Mouse (Mus musculus): ENCODE measurements around the gene F830045P16Rik. TPM values are rescaled to one million over a fixed set of nuclear protein-coding genes. Genes with fewer than 3 reads are reported as not detected.

Gene F830045P16Rik
- polyA plus RNA-seq, 1 experiment from 2014 or later, result 0.39 TPM

DNA sequence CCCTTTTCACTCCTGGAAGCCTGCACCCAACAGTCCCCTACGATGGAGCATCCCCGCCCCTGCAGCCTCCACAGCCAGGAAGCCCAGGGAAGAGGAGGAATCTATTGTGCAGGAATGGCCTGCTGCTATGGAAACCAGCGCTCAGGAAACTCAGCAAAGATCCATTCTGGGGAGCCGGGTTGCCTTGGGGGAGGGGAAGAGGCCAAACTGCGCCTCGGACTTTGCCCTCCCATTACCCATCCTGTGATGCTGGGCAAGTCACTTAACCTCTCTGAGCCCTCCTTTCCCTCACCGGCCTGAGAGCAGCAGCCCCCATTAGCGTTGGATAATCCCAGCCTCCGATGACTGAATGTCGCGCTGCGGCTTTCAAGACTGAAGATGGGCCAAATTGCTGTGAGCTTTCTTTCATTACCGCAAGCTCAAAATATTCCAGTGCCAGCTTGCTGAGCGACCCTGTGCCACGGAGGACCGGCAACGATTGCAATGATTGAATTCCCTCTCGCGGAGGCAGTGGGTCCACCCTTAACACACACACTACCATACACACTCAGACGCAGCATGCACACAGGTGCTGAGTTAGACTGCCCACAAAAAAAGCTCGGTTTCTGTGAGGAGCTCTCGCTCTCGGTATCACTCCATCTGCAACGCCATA lies 38.1 kb upstream of the F830045P16Rik start:
- Histone ChIP-seq H3K9ac (ENCODE audit: low read depth, low read length) (peak overlapping the region; percentile 39; the same call in 1 of the 2 replicates), H3K4me2 (ENCODE audit: low read depth, low read length) (peak overlapping the region; percentile 52), H3K4me1 (ENCODE audit: control insufficient read depth, insufficient read depth, low read length) (peaks cover 13% of the 10 kb centered on the region), H3K4me3 (ENCODE audit: low read depth, low read length) (peak overlapping the region; percentile 23), H3K27ac (replicated peaks; ENCODE audit: low read depth, low read length) (no peak overlapping the region), H3K36me3 (ENCODE audit: control insufficient read depth, insufficient read depth, low read length) (no peaks in the 10 kb centered on the region), H3K27me3 (replicated peaks; ENCODE audit: control insufficient read depth, insufficient read depth, low read length) (0 out of 2 replicates have a peak, but pooled peaks cover 4% of the 10 kb centered on the region), H3K9me3 (ENCODE audit: control insufficient read depth, low read length) (no peaks in the 10 kb centered on the region)
- ATAC-seq (ENCODE audit: low read depth) (peak; percentile 75), DNase-seq (ENCODE audit: low spot score) (peak; percentile 41)
- 8% methylated on average over 24 of the region's 24 CpGs for WGBS

DNA sequence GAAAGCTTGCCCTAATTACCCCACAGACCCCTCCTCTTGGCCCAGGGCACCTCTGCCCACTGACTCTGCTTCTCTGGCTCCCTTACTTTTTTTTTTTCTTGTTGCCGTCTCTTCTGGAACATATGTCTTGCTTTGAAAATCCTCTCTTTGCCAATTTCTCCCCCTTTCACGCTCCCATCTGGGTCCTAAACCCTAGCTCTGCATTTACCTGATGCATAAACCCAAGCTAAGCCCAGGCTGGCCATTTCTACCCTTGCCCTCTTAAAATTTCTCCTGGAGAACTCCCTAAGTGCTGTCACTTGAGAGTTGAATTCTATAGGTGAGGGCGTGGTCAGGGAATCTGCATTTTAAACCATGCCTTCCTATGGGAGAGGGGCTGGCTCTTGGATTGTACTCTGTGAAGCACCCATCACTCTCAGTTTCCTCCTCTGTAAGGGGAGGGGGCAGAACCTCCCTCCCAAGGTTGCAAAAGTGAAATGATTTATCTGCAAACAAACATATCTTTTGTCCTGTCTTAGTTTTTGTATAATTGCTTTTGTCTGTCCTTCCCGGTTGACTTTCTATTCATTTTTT lies 37.4 kb upstream of the F830045P16Rik start:
- Histone ChIP-seq H3K27ac (replicated peaks; ENCODE audit: low read depth, low read length) (no peak overlapping the region), H3K36me3 (ENCODE audit: control insufficient read depth, insufficient read depth, low read length) (no peaks in the 10 kb centered on the region), H3K4me2 (ENCODE audit: low read depth, low read length) (peak overlapping the region; percentile 52), H3K27me3 (replicated peaks; ENCODE audit: control insufficient read depth, insufficient read depth, low read length) (0 out of 2 replicates have a peak, but pooled peaks cover 4% of the 10 kb centered on the region), H3K4me3 (ENCODE audit: low read depth, low read length) (peak overlapping the region; percentile 23; the same call in 1 of the 2 replicates), H3K9me3 (ENCODE audit: control insufficient read depth, low read length) (no peaks in the 10 kb centered on the region), H3K4me1 (ENCODE audit: control insufficient read depth, insufficient read depth, low read length) (peaks cover 13% of the 10 kb centered on the region), H3K9ac (ENCODE audit: low read depth, low read length) (no peak overlapping the region)
- 11% methylated on average over 4 of the region's 4 CpGs for WGBS
- no peak for ATAC-seq (ENCODE audit: low read depth)
- DNase-seq (ENCODE audit: low spot score), result no peak

DNA sequence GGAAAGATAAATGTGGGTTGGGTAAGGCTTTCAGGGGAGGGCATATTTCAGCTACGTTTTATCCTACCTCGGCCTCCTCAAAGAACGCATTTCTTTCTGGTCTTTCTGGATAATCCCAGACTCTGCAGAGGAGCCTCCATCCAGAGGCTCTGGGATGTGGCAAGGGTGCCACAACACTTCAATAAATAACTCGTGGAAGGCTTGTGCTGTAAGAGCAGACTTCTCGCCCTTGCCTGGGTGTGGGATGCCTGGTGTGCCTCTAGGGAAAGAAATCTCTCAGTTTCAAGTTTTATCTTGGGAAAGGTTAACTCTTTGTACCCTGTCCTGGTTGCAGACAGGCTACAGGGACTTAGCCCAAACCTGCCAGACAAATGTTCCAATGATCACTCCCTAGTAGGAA lies 33.2 kb upstream of the F830045P16Rik start:
- Histone ChIP-seq H3K9me3 (ENCODE audit: control insufficient read depth, low read length) (no peaks in the 10 kb centered on the region), H3K36me3 (ENCODE audit: control insufficient read depth, insufficient read depth, low read length) (no peaks in the 10 kb centered on the region), H3K4me3 (ENCODE audit: low read depth, low read length) (no peak overlapping the region), H3K4me2 (ENCODE audit: low read depth, low read length) (no peak overlapping the region), H3K27ac (replicated peaks; ENCODE audit: low read depth, low read length) (no peak overlapping the region), H3K9ac (ENCODE audit: low read depth, low read length) (no peak overlapping the region), H3K27me3 (replicated peaks; ENCODE audit: control insufficient read depth, insufficient read depth, low read length) (0 out of 2 replicates have a peak, but pooled peaks cover 4% of the 10 kb centered on the region), H3K4me1 (ENCODE audit: control insufficient read depth, insufficient read depth, low read length) (peaks cover 10% of the 10 kb centered on the region)
- no peak for DNase-seq (ENCODE audit: low spot score)
- ATAC-seq (ENCODE audit: low read depth), result no peak
- WGBS, result 65% methylated on average over 5 of the region's 5 CpGs

DNA sequence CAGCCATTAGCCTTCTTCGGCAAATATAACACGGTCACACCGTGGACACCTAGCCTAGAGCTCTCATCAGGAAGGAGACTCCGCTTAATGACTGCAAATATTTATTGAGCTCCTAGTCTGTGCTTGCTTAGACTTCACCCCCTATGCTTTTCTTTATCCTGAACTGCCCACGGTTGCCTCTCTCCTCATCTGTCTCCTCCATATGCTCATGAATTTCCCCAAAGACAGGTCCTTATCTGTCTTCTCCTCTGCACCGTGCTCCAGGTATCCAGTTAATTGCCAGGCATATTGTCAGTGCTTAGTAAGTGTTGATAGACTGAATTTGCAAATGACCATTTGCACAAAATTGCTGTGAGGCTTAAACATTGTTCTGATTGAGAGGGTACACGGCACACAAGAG lies 32.7 kb upstream of the F830045P16Rik start:
- no peak overlapping the region for H3K9ac ChIP-seq (ENCODE audit: low read depth, low read length)
- H3K27ac ChIP-seq (replicated peaks; ENCODE audit: low read depth, low read length), result no peak overlapping the region
- H3K27me3 ChIP-seq (replicated peaks; ENCODE audit: control insufficient read depth, insufficient read depth, low read length), result 0 out of 2 replicates have a peak, but pooled peaks cover 4% of the 10 kb centered on the region
- peaks cover 5% of the 10 kb centered on the region for H3K4me1 ChIP-seq (ENCODE audit: control insufficient read depth, insufficient read depth, low read length)
- H3K36me3 ChIP-seq (ENCODE audit: control insufficient read depth, insufficient read depth, low read length), result no peaks in the 10 kb centered on the region
- ATAC-seq (ENCODE audit: low read depth) (no peak), DNase-seq (ENCODE audit: low spot score) (no peak)
- H3K9me3 ChIP-seq (ENCODE audit: control insufficient read depth, low read length), result no peaks in the 10 kb centered on the region
- 86% methylated on average over 7 of the region's 7 CpGs for WGBS
- H3K4me2 ChIP-seq (ENCODE audit: low read depth, low read length), result no peak overlapping the region
- no peak overlapping the region for H3K4me3 ChIP-seq (ENCODE audit: low read depth, low read length)

DNA sequence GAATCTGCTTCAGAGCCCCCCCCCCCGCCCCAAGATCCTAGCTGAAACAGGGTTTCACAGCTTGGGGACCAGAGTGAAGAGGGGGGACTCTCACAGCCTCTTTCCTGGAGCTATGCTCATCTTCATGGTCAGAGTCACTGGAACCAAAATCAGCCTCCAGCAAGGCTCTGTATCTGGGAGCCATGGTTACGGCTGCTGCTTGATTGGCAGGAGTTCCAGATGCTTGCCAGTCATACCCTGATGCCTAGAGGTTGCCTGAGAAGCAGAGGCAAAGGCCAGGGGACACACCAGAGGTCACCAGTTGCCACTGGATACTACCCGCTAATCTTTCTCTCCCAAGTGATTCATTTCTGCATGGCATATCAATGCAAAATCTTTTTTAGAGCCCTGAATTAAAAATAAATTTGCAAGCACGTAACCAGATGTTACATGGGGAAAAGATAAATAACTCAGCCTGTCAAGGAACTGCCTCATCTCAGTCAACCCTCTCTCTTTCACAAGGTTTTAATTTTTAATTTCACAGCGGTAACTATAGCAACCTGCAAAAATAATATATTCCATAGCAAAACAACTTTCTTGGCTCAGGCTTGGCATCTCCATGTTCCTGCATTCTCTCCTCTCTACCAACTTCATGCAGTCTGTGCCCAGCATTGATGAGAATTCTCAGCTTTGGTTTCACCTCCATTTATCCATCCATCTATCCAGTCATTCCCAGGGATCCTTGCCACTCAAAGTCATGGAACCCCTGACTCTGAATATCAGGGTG lies 27.7 kb upstream of the F830045P16Rik start:
- H3K4me3 ChIP-seq (ENCODE audit: low read depth, low read length), result no peak overlapping the region
- 53% methylated on average over 5 of the region's 5 CpGs for WGBS
- H3K9ac ChIP-seq (ENCODE audit: low read depth, low read length), result no peak overlapping the region
- H3K27ac ChIP-seq (replicated peaks; ENCODE audit: low read depth, low read length), result no peak overlapping the region
- H3K4me1 ChIP-seq (ENCODE audit: control insufficient read depth, insufficient read depth, low read length), result 0 out of 2 replicates have a peak, but pooled peaks cover 5% of the 10 kb centered on the region
- no peaks in the 10 kb centered on the region for H3K36me3 ChIP-seq (ENCODE audit: control insufficient read depth, insufficient read depth, low read length)
- H3K4me2 ChIP-seq (ENCODE audit: low read depth, low read length), result no peak overlapping the region
- no peaks in the 10 kb centered on the region for H3K27me3 ChIP-seq (replicated peaks; ENCODE audit: control insufficient read depth, insufficient read depth, low read length)
- no peaks in the 10 kb centered on the region for H3K9me3 ChIP-seq (ENCODE audit: control insufficient read depth, low read length)
- 0 out of 2 replicates have a peak, but pooled peaks have one; percentile 26 for ATAC-seq (ENCODE audit: low read depth)
- peak; percentile 38 for DNase-seq (ENCODE audit: low spot score)

DNA sequence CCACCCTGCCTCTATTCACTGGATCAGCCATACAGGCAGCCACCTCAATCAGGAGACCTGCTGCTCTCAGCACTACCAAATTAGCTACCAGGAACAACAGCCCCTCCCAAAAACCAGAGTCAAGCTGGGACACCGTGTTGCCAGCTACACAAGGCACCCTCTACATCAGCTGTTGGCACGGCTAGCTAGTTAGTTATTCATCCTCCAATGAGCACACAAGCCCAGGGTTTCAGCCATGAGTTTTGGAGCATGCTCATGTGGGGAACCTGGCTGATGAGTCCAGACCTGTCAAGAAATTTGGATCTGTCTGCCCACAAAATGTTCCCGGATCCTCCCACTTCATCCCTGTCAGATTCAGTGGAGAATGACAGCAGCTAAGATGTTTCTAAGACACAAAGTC lies 25.4 kb upstream of the F830045P16Rik start:
- WGBS, result 74% methylated on average over 3 of the region's 3 CpGs
- no peaks in the 10 kb centered on the region for H3K9me3 ChIP-seq (ENCODE audit: control insufficient read depth, low read length)

DNA sequence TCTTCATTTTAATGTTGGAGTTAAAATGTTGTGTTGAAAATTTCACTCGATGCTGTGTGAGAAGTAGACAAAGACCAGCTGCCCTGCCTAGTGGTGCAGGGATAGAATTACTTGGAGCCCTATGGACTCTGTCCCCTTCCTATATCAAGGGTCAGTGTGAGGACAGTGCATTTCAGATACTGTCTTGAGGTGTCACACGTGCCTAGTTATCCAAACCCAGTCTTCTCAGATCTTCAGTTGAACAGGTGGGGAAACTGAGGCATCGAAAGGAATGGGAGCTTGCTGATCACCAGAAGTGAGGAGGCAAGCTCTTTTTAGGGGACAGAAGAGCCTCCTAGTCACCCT lies 22.4 kb upstream of the F830045P16Rik start:
- no peak for DNase-seq (ENCODE audit: low spot score)
- no peak overlapping the region for H3K9ac ChIP-seq (ENCODE audit: low read depth, low read length)
- H3K4me3 ChIP-seq (ENCODE audit: low read depth, low read length), result no peak overlapping the region
- 0 out of 2 replicates have a peak, but pooled peaks have one; percentile 22 for ATAC-seq (ENCODE audit: low read depth)
- H3K27ac ChIP-seq (replicated peaks; ENCODE audit: low read depth, low read length), result no peak overlapping the region
- WGBS, result 67% methylated on average over 3 of the region's 3 CpGs
- no peaks in the 10 kb centered on the region for H3K9me3 ChIP-seq (ENCODE audit: control insufficient read depth, low read length)
- no peaks in the 10 kb centered on the region for H3K36me3 ChIP-seq (ENCODE audit: control insufficient read depth, insufficient read depth, low read length)
- no peak overlapping the region for H3K4me2 ChIP-seq (ENCODE audit: low read depth, low read length)
- H3K27me3 ChIP-seq (replicated peaks; ENCODE audit: control insufficient read depth, insufficient read depth, low read length), result no peaks in the 10 kb centered on the region
- 0 out of 2 replicates have a peak, but pooled peaks cover 3% of the 10 kb centered on the region for H3K4me1 ChIP-seq (ENCODE audit: control insufficient read depth, insufficient read depth, low read length)

More for the DNA sequence above, 25.4 kb upstream of the F830045P16Rik start:
- H3K4me3 ChIP-seq (ENCODE audit: low read depth, low read length), result no peak overlapping the region
- DNase-seq (ENCODE audit: low spot score) (no peak), ATAC-seq (ENCODE audit: low read depth) (no peak)
- no peaks in the 10 kb centered on the region for H3K36me3 ChIP-seq (ENCODE audit: control insufficient read depth, insufficient read depth, low read length)
- no peaks in the 10 kb centered on the region for H3K27me3 ChIP-seq (replicated peaks; ENCODE audit: control insufficient read depth, insufficient read depth, low read length)
- 0 out of 2 replicates have a peak, but pooled peaks cover 5% of the 10 kb centered on the region for H3K4me1 ChIP-seq (ENCODE audit: control insufficient read depth, insufficient read depth, low read length)
- no peak overlapping the region for H3K27ac ChIP-seq (replicated peaks; ENCODE audit: low read depth, low read length)
- H3K4me2 ChIP-seq (ENCODE audit: low read depth, low read length), result no peak overlapping the region
- H3K9ac ChIP-seq (ENCODE audit: low read depth, low read length), result no peak overlapping the region

DNA sequence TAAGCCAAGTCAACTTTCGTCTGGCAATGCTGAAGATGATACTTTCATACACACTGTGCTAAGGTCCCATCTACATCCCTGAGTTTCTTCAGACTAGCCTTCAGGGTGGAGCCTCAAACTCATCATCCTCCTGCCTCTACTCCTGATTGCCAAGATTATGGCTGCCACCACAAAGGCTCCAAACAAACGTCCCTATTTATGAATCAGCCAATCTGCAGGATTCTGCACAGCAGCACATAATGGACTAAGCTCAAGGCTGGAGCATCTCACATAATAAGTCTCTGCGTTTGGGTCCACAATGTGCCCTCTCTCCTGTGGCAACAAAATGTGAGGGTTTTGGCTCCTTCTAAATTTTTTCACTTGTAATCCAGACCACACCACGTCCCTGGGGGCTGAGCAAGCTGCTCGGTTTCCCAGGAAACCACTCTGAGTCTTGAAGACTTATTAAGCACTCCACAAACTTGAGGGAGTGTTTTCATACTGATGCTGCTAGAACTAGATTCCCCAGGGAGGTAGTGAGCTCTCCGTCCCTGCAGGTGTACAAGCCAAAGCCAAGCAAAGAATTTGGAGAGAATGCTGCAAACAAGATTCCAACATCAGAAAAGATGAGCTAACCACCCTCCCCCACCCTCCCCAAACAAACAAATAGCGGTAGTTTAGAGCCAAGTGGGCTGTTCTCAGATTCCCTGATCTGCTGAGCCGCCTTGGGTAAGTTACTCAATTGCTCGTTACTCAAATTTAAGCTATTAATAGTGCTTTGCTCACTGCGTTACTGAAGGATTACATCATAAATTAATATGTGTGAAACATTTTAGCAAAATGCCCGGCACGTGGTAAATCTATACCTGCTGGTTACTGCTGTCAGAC lies 21.8 kb upstream of the F830045P16Rik start:
- no peak overlapping the region for H3K4me2 ChIP-seq (ENCODE audit: low read depth, low read length)
- no peak overlapping the region for H3K4me3 ChIP-seq (ENCODE audit: low read depth, low read length)
- H3K9ac ChIP-seq (ENCODE audit: low read depth, low read length), result no peak overlapping the region
- WGBS, result 42% methylated on average over 12 of the region's 12 CpGs
- no peak overlapping the region for H3K27ac ChIP-seq (replicated peaks; ENCODE audit: low read depth, low read length)
- no peaks in the 10 kb centered on the region for H3K27me3 ChIP-seq (replicated peaks; ENCODE audit: control insufficient read depth, insufficient read depth, low read length)
- H3K9me3 ChIP-seq (ENCODE audit: control insufficient read depth, low read length), result no peaks in the 10 kb centered on the region
- DNase-seq (ENCODE audit: low spot score) (peak; percentile 46), ATAC-seq (ENCODE audit: low read depth) (no peak; the same call in 1 of the 2 replicates)
- H3K36me3 ChIP-seq (ENCODE audit: control insufficient read depth, insufficient read depth, low read length), result no peaks in the 10 kb centered on the region
- no peaks in the 10 kb centered on the region for H3K4me1 ChIP-seq (ENCODE audit: control insufficient read depth, insufficient read depth, low read length)

Data from embryonic facial prominence, embryonic 14.5 days (tissue).